Mouse (Mus musculus) cortical plate, adult 2 months (tissue): ENCODE results near the gene Mroh3.

Source experiments
- CTCF ChIP-seq: fragments of 200-500 bp; IDR thresholded peaks from 2 replicates; pipeline ENCODE4 v1.5.1; 2011; ENCODE audit warnings: mild to moderate bottlenecking, control low read depth, low read length; ENCODE audit not compliant: insufficient read depth; ENCODE audit errors: extremely low read depth
- POLR2A ChIP-seq: fragments of 200-500 bp; IDR thresholded peaks from 2 replicates; pipeline ENCODE4 v1.6.1; 2011; ENCODE audit warnings: mild to moderate bottlenecking, low read length, control low read depth; ENCODE audit not compliant: insufficient read depth; ENCODE audit errors: extremely low read depth

- no peak for TF ChIP-seq POLR2A
- TF ChIP-seq CTCF = no peak
Measured at GRCm38 (mm10) chr1:136134547-136134946, 78.1 kb downstream of the Mroh3 start.
